Mouse (Mus musculus): ENCODE measurements around the gene Ift172.
"Not testable (repeated sequence)": the region's sequence is repeated elsewhere in the genome, so short reads cannot be mapped to it uniquely, and the experiment has no call there.

The Ift172 gene

DNA sequence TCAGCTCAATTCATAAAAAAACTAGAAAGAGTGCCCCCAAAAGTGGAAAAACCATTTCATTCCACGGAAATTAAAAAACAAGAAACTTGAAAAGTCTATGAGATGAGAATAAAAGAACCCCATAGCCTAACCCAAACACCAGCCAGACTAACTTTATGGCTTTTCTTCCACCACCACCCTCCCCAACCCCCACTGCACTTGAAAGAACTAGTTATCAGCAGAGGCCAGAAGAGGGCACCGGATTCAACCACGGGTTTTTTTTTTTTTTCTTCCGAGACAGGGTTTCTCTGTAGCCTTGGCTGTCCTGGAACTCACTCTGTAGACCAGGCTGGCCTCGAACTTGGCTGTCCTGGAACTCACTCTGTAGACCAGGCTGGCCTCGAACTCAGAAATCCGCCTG is 72.6 kb downstream of the Ift172 start:
- DNase-seq (ENCODE audit: low read depth, low spot score) = peak; percentile 72

- DNase-seq (ENCODE audit: low read depth, low spot score) = not testable (repeated sequence)
These were observed 74.4 kb downstream of the Ift172 start for GRCm38 (mm10) chr5:31216554-31216953.

GRCm38 (mm10) chr5:31204421-31204820 is 86.5 kb downstream of the Ift172 start:
- no peak for DNase-seq (ENCODE audit: low read depth, low spot score)

GRCm38 (mm10) chr5:31203866-31204265 is 87.0 kb downstream of the Ift172 start:
- no peak for DNase-seq (ENCODE audit: low read depth, low spot score)

Data from CD4-positive helper T cell, adult 2 months (primary cell).